ENCODE assay signal across 18 mouse cellular contexts in genomic region chr9:73049833-73050232, GRCm38 (mm10). TPM values are rescaled to one million over a fixed set of nuclear protein-coding genes. Genes with fewer than 3 reads are reported as not detected.
"Had no signal": no experiment of that assay in that cellular context is flagged by ENCODE, and none has a peak within 500 bp of the region (broad histone marks: within the 10 kb centered on the region; RNA-seq: fewer than 3 reads in every experiment).

No protein-coding gene starts in this region.

- H3K4me3 ChIP-seq: kidney, embryonic 15.5 days; limb, embryonic 13.5 days; midbrain, embryonic 13.5 days; myocyte; neural tube, embryonic 12.5 days had no signal

- H3K27ac ChIP-seq: kidney, embryonic 15.5 days; limb, embryonic 13.5 days; liver, embryonic 14.5 days; midbrain, embryonic 13.5 days; neural tube, embryonic 12.5 days had no signal

- H3K4me2 ChIP-seq: kidney, embryonic 15.5 days; limb, embryonic 13.5 days; midbrain, embryonic 13.5 days; neural tube, embryonic 12.5 days had no signal

- H3K36me3 ChIP-seq: kidney, embryonic 15.5 days; limb, embryonic 13.5 days; midbrain, embryonic 13.5 days; neural tube, embryonic 12.5 days had no signal

- H3K9ac ChIP-seq: kidney, embryonic 15.5 days; liver, embryonic 14.5 days; midbrain, embryonic 13.5 days; neural tube, embryonic 12.5 days had no signal

- H3K27me3 ChIP-seq: kidney, embryonic 15.5 days; limb, embryonic 13.5 days had no signal

- H3K9me3 ChIP-seq: kidney, embryonic 15.5 days; limb, embryonic 13.5 days; midbrain, embryonic 13.5 days; neural tube, embryonic 12.5 days had no signal

- ATAC-seq: midbrain, embryonic 13.5 days had no signal

- DNase-seq: kidney, adult 2 months; kidney, postnatal 25 days; lung, adult 18-20 months; thymus, postnatal 36 days had no signal

RNA-seq across cellular contexts. Expression of gene Khdc3, which starts 51.8 kb away (rescaled TPM):
- total RNA-seq: liver, adult 2 months; megakaryocyte-erythroid progenitor cell, adult 5-6 weeks had no signal
- polyA plus RNA-seq: intestine, embryonic 16.5 days; kidney, embryonic 15.5 days; liver, adult 2 months; myocyte; neural tube, embryonic 12.5 days had no signal

RNA-seq across cellular contexts. Expression of gene Gm20509, which starts 52.4 kb away (rescaled TPM):
- total RNA-seq: layer of hippocampus, postnatal 10 days; left cerebral cortex, postnatal 36 days; liver, adult 2 months; megakaryocyte-erythroid progenitor cell, adult 5-6 weeks; neutrophil, adult 5-6 weeks had no signal
- polyA plus RNA-seq: intestine, embryonic 16.5 days; kidney, adult 2 months; kidney, embryonic 15.5 days; limb, embryonic 13.5 days; liver, adult 2 months; liver, embryonic 14.5 days; midbrain, embryonic 13.5 days; myocyte; neural tube, embryonic 12.5 days; stomach, embryonic 14.5 days; thymus, postnatal 0 days had no signal
